Mouse (Mus musculus): ENCODE data around the gene Ndufa1.

DNA sequence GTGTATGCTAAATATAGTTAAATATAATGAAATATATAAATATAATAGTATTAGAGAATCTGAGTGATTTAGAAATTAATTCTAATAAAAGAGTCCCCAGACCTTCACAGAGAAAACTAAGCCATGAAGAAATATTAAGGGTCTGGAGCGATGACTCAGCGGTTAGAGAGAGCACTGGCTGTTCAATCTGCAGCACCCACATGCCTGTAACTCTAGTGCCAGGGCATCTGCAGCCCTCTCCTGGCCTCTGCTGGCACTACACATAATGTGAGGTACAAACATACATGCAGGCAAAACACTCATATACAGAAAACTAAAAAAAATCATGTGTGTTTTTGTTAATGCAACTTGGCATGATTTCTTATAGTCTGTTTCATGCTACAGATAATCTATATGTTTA is 46.0 kb downstream of the Ndufa1 start:
- no peak for TF ChIP-seq POLR2AphosphoS2 (IDR thresholded peaks at IDR 0.05; ENCODE audit: insufficient read length, low read depth)
- TF ChIP-seq TCF3 (IDR thresholded peaks at IDR 0.05; ENCODE audit: insufficient read length, low read depth), result no peak
- TF ChIP-seq E2F4 (IDR thresholded peaks at IDR 0.05; ENCODE audit: insufficient read depth), result no peak
- TF ChIP-seq POLR2A (IDR thresholded peaks at IDR 0.05; ENCODE audit: insufficient read length, low read depth), result no peak
- no peak for TF ChIP-seq MYOD1 (IDR thresholded peaks at IDR 0.05; ENCODE audit: control insufficient read depth in 1 of 3, insufficient read length in 2 of 3, low read depth in 2 of 3)
- no peak for TF ChIP-seq MAX (IDR thresholded peaks at IDR 0.05; ENCODE audit: low read depth)
